Mouse (Mus musculus): ENCODE measurements around the gene Shc1.

DNA sequence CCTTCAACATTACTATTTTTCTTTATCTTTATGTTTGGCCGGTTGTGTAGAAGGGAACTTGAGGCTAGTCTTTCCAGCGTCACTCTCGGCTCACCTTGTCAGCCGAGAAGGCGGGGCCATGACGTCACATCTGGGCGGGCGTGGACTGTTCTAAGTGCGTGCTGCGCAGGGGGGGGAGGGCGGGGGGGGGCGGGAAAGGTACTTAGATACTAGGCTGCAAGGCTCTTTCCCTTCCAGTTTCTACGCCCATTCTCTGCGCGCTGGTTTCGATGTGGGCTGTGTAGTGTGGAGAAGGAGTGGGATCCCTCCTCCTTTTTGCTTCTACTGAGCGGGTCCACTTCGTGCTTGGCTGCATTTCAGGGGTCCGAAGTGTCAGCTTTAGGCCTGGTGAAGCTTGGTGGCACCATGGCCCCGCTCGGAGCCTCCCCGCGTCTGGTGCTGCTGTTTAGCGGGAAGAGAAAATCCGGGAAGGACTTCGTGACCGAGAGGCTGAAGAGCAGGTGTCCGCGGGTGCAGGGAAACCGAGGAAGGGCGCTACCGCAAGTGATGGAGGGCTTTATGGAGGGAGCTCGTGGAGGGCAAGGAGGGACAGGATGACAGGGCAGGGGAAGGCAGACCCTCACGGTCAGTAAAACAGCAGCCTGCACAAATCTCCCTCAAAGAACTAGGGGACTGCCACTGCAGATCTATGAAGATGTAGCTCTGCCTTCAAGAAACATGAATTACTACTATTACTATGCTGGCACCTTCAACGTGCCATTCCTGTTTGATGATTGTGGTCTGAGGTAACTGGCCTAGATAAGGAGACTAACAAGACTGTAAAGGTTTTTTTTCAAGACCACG is 40.9 kb downstream of the Shc1 start:
- no peak for TF ChIP-seq CTCF (IDR thresholded peaks at IDR 0.05; ENCODE audit: low read depth, low read length)
- no peak for TF ChIP-seq GATA1 (IDR thresholded peaks at IDR 0.05; ENCODE audit: borderline replicate concordance, low read length)
- TF ChIP-seq POLR2AphosphoS5 (IDR thresholded peaks at IDR 0.05; ENCODE audit: insufficient replicate concordance, low read depth, low read length), result no peak
- no peak for TF ChIP-seq TAL1 (conservative IDR thresholded peaks at IDR 0.05; ENCODE audit: low read depth, low read length)
